Mouse (Mus musculus) heart, embryonic 13.5 days (tissue): ENCODE measurements around the gene Zbtb46. TPM values are rescaled to one million over a fixed set of nuclear protein-coding genes. Genes with fewer than 3 reads are reported as not detected.

ENCODE experiments used
- ATAC-seq: fragments of 200-750 bp; cut with Nextera tagmentation; 2 replicates; pipeline ENCODE4 v1.8.0; 2017; ENCODE audit warnings: moderate TSS enrichment; ENCODE audit not compliant: insufficient number of reproducible peaks, low FRiP score, low TSS enrichment; ENCODE audit errors: extremely low read depth
- H3K27ac ChIP-seq: fragments of 300-500 bp; sonication (generic); replicated peaks from 2 replicates; pipeline ENCODE4 v1.5.1; 2015; ENCODE audit warnings: moderate library complexity, mild to moderate bottlenecking, inconsistent platforms
- H3K27me3 ChIP-seq: fragments of 300-500 bp; sonication (generic); replicated peaks from 2 replicates; pipeline ENCODE4 v1.6.1; 2015; ENCODE audit warnings: mild to moderate bottlenecking, inconsistent platforms
- H3K36me3 ChIP-seq: fragments of 300-500 bp; sonication (generic); 2 replicates; pipeline ENCODE4 v1.6.1; 2015; ENCODE audit warnings: mild to moderate bottlenecking, inconsistent platforms
- H3K4me1 ChIP-seq: fragments of 300-500 bp; sonication (generic); 2 replicates; pipeline ENCODE4 v1.6.1; 2015; ENCODE audit warnings: inconsistent platforms
- H3K4me2 ChIP-seq: fragments of 300-500 bp; sonication (generic); 2 replicates; pipeline ENCODE4 v1.6.1; 2015; ENCODE audit warnings: inconsistent platforms, mild to moderate bottlenecking, moderate library complexity
- H3K4me3 ChIP-seq: fragments of 300-500 bp; sonication (generic); 2 replicates; pipeline ENCODE4 v1.5.1; 2015; ENCODE audit warnings: moderate library complexity, mild to moderate bottlenecking, inconsistent platforms
- H3K9ac ChIP-seq: fragments of 300-500 bp; sonication (generic); 2 replicates; pipeline ENCODE4 v1.6.1; 2015; ENCODE audit warnings: inconsistent platforms, mild to moderate bottlenecking, moderate library complexity
- H3K9me3 ChIP-seq: fragments of 300-500 bp; sonication (generic); 2 replicates; pipeline ENCODE4 v1.6.1; 2016; ENCODE audit warnings: inconsistent platforms
- WGBS: fragments of 180-500 bp; shearing (Covaris S2); methylation state at CpG from one replicate; pipeline ENCODE4 v1.1.7; 2015; ENCODE audit warnings: mixed read lengths; 5-methylcytosine and 5-hydroxymethylcytosine counted together
- polyA plus RNA-seq: library from polyadenylated mRNA; unstranded; fragments of >200 nt; fragmentation: Nextera tagmentation; extraction: Ambion mirVana; gene quantifications from 2 replicates; pipeline ENCODE4 v1.2.1, GENCODE M21; 2015

Gene Zbtb46
- polyA plus RNA-seq, 1 experiment from 2014 or later = 10.6 TPM

GRCm38 (mm10) chr2:181462604-181463003 is 3.4 kb upstream of the Zbtb46 start:
- peak overlapping the region; percentile 21; the same call in 1 of the 2 replicates for H3K4me3 ChIP-seq
- peak overlapping the region; percentile 53 for H3K4me2 ChIP-seq
- peaks cover 33% of the 10 kb centered on the region for H3K4me1 ChIP-seq
- no peaks in the 10 kb centered on the region for H3K36me3 ChIP-seq
- H3K27me3 ChIP-seq = 0 out of 2 replicates have a peak, but pooled peaks cover 13% of the 10 kb centered on the region
- H3K9me3 ChIP-seq = no peaks in the 10 kb centered on the region
- WGBS = 83% methylated on average over 1 of the region's 1 CpGs
- ATAC-seq = no peak
- no peak overlapping the region for H3K27ac ChIP-seq
- H3K9ac ChIP-seq = peak overlapping the region; percentile 50; the same call in 1 of the 2 replicates

GRCm38 (mm10) chr2:181461536-181462100 is 2.4 kb upstream of the Zbtb46 start:
- ATAC-seq = no peak
- H3K4me2 ChIP-seq = no peak overlapping the region
- no peak overlapping the region for H3K4me3 ChIP-seq
- peaks cover 40% of the 10 kb centered on the region for H3K4me1 ChIP-seq
- H3K27me3 ChIP-seq = 0 out of 2 replicates have a peak, but pooled peaks cover 13% of the 10 kb centered on the region
- H3K9me3 ChIP-seq = no peaks in the 10 kb centered on the region
- no peak overlapping the region for H3K9ac ChIP-seq
- no peak overlapping the region for H3K27ac ChIP-seq
- 86% methylated on average over 1 of the region's 1 CpGs for WGBS
- no peaks in the 10 kb centered on the region for H3K36me3 ChIP-seq

GRCm38 (mm10) chr2:181459673-181460621 is 721 bp upstream of the Zbtb46 start:
- Histone ChIP-seq H3K4me3 (peak overlapping the region; percentile 96), H3K27me3 (0 out of 2 replicates have a peak, but pooled peaks cover 13% of the 10 kb centered on the region), H3K4me1 (peaks cover 49% of the 10 kb centered on the region), H3K36me3 (0 out of 2 replicates have a peak, but pooled peaks cover 3% of the 10 kb centered on the region), H3K9me3 (no peaks in the 10 kb centered on the region), H3K4me2 (peak overlapping the region; percentile 99), H3K9ac (peak overlapping the region; percentile 93), H3K27ac (peak overlapping the region; percentile 76)
- peak; percentile 27; the same call in 1 of the 2 replicates for ATAC-seq
- under 1% methylated on average over 71 of the region's 71 CpGs for WGBS

GRCm38 (mm10) chr2:181458411-181459152 is 644 bp downstream of the Zbtb46 start:
- Histone ChIP-seq H3K4me2 (peak overlapping the region; percentile 99), H3K9me3 (no peaks in the 10 kb centered on the region), H3K4me3 (peak overlapping the region; percentile 96), H3K36me3 (0 out of 2 replicates have a peak, but pooled peaks cover 3% of the 10 kb centered on the region), H3K27me3 (0 out of 2 replicates have a peak, but pooled peaks cover 5% of the 10 kb centered on the region), H3K9ac (peak overlapping the region; percentile 93), H3K27ac (peak overlapping the region; percentile 84), H3K4me1 (peaks cover 51% of the 10 kb centered on the region)
- WGBS = under 1% methylated on average over 71 of the region's 72 CpGs
- ATAC-seq = no peak; the same call in none of the 2 replicates

GRCm38 (mm10) chr2:181457831-181458230 is 1.4 kb downstream of the Zbtb46 start:
- H3K27ac ChIP-seq = no peak overlapping the region
- 0 out of 2 replicates have a peak, but pooled peaks cover 2% of the 10 kb centered on the region for H3K27me3 ChIP-seq
- ATAC-seq = no peak
- 5% methylated on average over 15 of the region's 15 CpGs for WGBS
- 0 out of 2 replicates have a peak, but pooled peaks cover 6% of the 10 kb centered on the region for H3K36me3 ChIP-seq
- H3K4me1 ChIP-seq = peaks cover 43% of the 10 kb centered on the region
- peak overlapping the region; percentile 99 for H3K4me2 ChIP-seq
- H3K9ac ChIP-seq = peak overlapping the region; percentile 93
- peaks cover 4% of the 10 kb centered on the region; the same call in 1 of the 2 replicates for H3K9me3 ChIP-seq
- H3K4me3 ChIP-seq = peak overlapping the region; percentile 96

- no peak for ATAC-seq
- H3K36me3 ChIP-seq = 0 out of 2 replicates have a peak, but pooled peaks cover 6% of the 10 kb centered on the region
- peaks cover 36% of the 10 kb centered on the region for H3K4me1 ChIP-seq
- WGBS = 52% methylated on average over 2 of the region's 2 CpGs
- no peak overlapping the region for H3K4me3 ChIP-seq
- H3K9ac ChIP-seq = no peak overlapping the region
- H3K4me2 ChIP-seq = no peak overlapping the region
- no peaks in the 10 kb centered on the region for H3K27me3 ChIP-seq
- peaks cover 4% of the 10 kb centered on the region; the same call in 1 of the 2 replicates for H3K9me3 ChIP-seq
- no peak overlapping the region for H3K27ac ChIP-seq
Observed at GRCm38 (mm10) chr2:181455899-181456298, 3.3 kb downstream of the Zbtb46 start.

- WGBS = 54% methylated on average over 1 of the region's 1 CpGs
- Histone ChIP-seq H3K4me2 (no peak overlapping the region), H3K27ac (no peak overlapping the region), H3K4me1 (peaks cover 23% of the 10 kb centered on the region), H3K9me3 (peaks cover 4% of the 10 kb centered on the region; the same call in 1 of the 2 replicates), H3K9ac (no peak overlapping the region), H3K36me3 (0 out of 2 replicates have a peak, but pooled peaks cover 6% of the 10 kb centered on the region), H3K27me3 (no peaks in the 10 kb centered on the region), H3K4me3 (no peak overlapping the region)
- no peak for ATAC-seq
Observed at GRCm38 (mm10) chr2:181453274-181453673, 6.0 kb downstream of the Zbtb46 start.

- Histone ChIP-seq H3K27ac (no peak overlapping the region), H3K27me3 (no peaks in the 10 kb centered on the region), H3K9ac (no peak overlapping the region), H3K4me2 (no peak overlapping the region), H3K36me3 (0 out of 2 replicates have a peak, but pooled peaks cover 6% of the 10 kb centered on the region), H3K4me1 (peaks cover 15% of the 10 kb centered on the region), H3K4me3 (no peak overlapping the region), H3K9me3 (peaks cover 4% of the 10 kb centered on the region; the same call in 1 of the 2 replicates)
- 75% methylated on average over 4 of the region's 4 CpGs for WGBS
- ATAC-seq = no peak
Observed at GRCm38 (mm10) chr2:181452181-181452580, 7.0 kb downstream of the Zbtb46 start.

GRCm38 (mm10) chr2:181443016-181443415 is 16.2 kb downstream of the Zbtb46 start:
- H3K27me3 ChIP-seq = no peaks in the 10 kb centered on the region
- H3K36me3 ChIP-seq = no peaks in the 10 kb centered on the region
- no peaks in the 10 kb centered on the region for H3K9me3 ChIP-seq
- no peak overlapping the region for H3K9ac ChIP-seq
- ATAC-seq = no peak
- 92% methylated on average over 2 of the region's 2 CpGs for WGBS
- no peaks in the 10 kb centered on the region for H3K4me1 ChIP-seq
- H3K4me3 ChIP-seq = no peak overlapping the region
- H3K4me2 ChIP-seq = no peak overlapping the region
- H3K27ac ChIP-seq = no peak overlapping the region

GRCm38 (mm10) chr2:181438176-181438575 is 21.1 kb downstream of the Zbtb46 start:
- H3K4me2 ChIP-seq = no peak overlapping the region
- no peaks in the 10 kb centered on the region for H3K27me3 ChIP-seq
- H3K36me3 ChIP-seq = no peaks in the 10 kb centered on the region
- no peak overlapping the region for H3K4me3 ChIP-seq
- no peaks in the 10 kb centered on the region for H3K9me3 ChIP-seq
- H3K4me1 ChIP-seq = peaks cover 13% of the 10 kb centered on the region
- H3K27ac ChIP-seq = no peak overlapping the region
- no peak for ATAC-seq
- H3K9ac ChIP-seq = no peak overlapping the region
- 88% methylated on average over 4 of the region's 4 CpGs for WGBS
